Mouse (Mus musculus) frontal cortex, postnatal 14 days (tissue): ENCODE results near the gene Zic4.

Experiments used
- DNase-seq, 2 experiments: peaks; one replicate each; pipeline ENCODE4 v3.0.0; 2022; ENCODE audit warnings: low spot score in 2 of 2

Gene Zic4

DNA sequence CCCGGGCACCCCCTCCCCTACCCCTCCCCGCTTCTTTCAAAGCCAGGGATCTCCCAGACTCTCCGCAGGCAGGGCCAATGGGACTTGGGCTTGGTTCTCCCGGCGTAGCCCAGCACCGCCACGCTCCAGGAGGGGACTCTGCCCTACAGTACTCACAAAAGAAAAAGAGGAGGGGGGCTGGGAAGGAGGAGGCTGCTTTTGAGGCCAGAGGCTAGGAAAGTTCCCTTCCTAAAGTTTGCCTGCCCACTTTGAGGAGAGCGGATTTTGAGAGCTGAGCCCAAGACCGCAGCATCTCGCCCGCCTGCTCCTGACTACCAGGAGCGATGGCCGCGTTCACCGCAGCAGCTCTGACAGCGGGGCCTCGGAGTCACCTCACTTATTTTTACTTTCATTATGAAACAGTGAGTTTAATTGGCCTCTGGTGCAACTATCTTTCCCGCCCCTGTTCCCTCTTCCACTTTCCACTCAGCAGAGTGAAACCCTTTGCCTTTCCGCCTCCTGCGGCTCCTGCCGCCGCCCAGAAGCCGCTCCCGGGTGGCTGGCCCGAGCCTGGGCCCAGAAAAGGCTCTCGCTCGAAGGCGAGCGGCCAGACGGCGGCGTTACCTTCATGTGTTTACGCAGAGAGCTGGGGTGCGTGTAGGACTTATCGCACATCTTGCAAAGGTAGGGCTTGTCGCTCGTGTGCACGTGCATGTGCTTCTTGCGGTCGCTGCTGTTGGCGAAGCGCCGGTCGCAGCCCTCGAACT is at the start of gene Zic4:
TSS of gene Zic4 (plus strand) at position 558 of the 746 bp plus-strand sequence.
- no peak for DNase-seq

DNA sequence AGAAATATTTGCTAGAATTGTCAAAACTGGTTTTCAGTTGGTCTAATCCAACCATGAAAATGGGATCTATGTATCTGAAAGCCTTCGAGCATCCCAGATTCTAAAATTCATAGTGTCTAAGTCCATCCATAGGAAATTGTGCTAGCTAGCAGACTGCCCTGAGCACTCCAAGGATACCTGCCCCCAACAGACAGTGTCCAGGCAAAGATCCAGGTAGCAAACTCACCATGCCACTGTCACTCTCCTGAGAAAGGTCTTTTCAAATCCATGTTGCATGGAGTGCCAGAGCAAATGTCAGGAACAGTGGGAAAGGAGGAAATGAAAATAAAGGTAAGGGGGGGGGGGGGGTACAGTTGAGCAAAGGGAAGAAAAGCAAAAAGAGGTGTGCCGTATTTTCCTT is 14.6 kb upstream of the Zic4 start:
- DNase-seq, result no peak

DNA sequence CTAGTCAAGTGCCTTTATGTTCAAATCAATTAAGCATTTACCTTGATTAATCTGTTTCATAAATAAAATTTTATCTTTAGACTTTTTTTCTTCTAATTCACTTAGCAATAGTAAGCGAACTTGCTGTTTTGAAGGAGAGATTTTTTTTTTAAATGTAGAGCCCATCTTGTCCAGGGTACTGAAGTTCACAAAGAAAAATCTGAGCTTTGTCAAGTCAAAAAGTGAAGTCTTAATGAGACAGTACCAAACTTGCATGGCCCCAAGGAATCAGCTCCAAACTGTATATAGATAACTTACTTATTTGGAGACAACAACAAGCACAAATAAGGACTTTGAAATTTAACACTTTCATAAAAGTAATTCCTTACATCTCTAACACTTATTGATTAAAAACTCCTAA is 13.5 kb upstream of the Zic4 start:
- DNase-seq, result no peak

DNA sequence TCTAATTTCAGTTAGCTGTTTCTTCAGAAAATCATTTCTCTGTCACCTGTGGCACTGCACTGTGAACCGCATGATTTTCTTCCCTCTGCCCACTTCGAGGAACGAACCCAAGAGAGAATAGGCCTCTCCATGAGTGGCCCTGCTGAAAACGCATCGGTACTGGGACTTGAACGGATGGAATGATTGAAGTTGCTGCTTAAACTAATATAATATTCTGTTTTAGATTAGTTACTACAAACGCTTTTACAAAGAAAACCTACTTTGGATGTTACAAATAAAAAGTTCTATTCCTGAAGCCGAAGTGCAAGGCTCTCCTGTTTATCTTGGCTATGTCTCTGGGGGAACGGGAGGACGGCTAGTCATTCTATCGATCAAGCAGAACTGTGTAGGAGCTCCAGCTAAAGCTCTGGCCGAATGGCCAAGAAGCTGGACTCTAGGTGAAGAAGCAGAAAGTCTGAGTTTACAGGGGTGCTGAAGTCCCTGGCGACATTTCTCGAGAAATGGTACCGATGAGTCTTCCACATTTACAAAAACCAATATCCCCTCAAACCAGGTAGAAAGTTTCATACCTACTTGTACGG is 11.9 kb upstream of the Zic4 start:
- DNase-seq, result no peak

DNA sequence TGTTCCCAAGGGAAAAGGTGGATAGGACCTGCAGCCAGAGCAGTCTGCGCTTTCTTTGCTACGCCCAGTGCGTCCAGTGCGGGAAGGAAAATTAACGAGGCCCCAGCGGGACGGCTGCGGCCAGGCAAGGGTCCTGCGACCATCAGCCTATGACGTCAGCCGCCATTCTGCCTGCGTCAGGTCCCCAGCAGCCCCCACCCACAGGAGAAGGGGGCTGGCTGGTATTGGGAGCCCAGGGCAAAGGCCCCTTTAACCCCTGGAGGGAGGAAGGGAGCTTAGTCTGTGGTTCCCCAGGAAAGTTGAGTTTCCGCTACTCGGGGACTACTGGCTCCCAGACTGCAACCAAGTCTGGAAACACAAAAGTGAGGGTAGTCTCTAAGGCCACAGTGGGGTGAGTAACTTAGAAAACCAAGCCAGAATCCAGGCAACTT is 11.3 kb upstream of the Zic4 start:
- no peak for DNase-seq

DNA sequence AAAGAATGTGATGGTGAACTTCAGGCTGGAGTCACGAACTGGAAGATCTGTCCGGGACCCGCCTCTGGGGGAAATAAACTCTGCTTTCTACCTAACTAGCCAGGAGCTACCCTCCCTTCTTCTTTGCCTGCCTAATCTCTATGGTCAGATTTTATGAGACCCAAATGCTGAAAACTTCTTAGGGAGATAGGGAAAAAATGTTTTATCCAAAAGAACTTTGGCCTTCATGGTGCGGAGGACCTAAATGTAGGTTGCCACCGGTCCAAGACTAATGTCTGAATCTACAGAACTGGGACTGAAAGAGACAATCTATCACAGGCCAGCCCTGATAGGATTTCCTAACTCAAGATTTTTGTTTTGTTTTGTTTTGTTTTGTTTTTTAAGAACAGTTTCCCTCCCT is 10.9 kb upstream of the Zic4 start:
- no peak for DNase-seq

DNA sequence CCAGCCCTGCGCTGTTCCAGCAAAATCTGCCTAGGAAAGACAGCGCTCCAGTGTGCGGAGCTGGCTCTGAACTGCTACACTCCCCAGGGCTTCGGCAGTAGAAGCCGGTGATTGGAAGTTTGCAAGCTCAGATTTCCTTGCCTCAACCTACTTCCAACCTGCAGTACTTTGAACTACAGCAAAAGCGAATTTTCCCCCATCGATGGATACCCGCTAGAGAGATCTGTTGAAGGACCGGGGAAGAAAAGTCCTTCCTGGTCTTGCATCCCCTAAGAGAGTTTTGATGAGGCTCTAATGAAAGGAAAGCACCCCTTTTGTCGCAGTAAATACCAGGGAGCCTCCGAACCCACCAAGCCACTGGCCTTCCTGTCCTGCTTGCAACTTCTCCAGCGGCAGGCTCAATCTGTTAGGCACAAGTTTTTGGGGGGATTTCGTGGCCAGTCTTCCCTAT is 10.2 kb upstream of the Zic4 start:
- no peak for DNase-seq

DNA sequence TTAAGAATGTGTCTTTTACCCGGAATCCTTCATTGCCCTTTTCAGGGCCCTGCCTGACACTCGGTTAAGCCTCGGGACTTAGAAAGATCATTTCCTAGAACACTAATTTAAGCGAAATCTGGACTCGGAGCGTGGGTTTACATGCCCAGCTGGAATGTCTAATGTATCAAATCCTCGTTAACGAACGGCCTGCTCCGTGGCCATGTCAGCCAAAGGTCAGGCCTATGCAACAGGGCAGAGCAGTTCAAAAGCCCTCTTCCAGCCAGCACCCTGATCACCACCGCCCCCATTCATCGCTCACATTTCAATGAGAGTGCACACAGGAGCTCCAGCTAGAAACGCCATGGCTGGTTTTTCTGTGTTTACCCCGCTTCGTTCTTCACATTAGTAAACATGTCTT is 9.4 kb upstream of the Zic4 start:
- DNase-seq, result no peak

DNA sequence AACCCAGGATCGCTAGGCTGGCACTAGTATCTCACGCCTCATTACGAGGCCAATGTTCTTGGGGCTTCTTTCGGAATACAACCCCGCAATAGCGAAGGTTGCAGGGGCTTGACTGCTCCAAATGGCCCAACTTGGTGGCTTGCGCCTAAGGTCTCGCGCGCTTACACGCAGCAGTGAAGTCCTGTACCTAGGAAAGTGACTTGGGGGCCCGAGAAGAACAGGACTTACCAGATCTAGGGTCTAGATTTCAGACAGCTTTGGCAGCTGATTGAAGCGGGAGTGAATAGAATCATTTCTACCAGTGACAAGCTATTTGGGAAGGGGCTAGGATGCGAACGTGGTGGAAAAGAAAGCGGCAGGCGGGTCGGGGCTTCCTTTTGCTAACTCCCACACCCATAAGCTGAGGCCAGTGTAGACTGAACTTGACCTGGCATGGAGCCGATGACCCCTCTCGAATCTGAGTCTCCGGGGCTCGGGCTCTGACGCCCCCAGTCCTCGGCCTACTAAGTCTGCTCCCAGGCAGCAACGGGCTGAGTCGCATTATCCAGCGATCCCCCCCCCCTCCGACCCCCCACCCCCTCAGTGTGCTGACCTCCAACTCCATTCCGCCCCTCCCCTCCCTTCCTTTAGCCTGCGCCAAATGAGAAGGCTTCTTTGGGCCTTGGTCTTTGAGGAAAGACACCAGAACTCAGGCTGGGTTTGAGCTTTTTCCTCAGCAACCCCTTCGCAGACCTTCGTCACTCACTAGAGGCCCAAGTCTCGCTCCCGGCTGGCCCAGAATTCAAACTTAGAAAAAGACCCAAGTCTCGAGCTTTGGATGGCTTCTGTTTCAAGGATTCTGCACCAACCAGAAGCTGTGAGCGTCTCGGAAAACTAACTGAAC is 8.4 kb upstream of the Zic4 start:
- no peak for DNase-seq

DNA sequence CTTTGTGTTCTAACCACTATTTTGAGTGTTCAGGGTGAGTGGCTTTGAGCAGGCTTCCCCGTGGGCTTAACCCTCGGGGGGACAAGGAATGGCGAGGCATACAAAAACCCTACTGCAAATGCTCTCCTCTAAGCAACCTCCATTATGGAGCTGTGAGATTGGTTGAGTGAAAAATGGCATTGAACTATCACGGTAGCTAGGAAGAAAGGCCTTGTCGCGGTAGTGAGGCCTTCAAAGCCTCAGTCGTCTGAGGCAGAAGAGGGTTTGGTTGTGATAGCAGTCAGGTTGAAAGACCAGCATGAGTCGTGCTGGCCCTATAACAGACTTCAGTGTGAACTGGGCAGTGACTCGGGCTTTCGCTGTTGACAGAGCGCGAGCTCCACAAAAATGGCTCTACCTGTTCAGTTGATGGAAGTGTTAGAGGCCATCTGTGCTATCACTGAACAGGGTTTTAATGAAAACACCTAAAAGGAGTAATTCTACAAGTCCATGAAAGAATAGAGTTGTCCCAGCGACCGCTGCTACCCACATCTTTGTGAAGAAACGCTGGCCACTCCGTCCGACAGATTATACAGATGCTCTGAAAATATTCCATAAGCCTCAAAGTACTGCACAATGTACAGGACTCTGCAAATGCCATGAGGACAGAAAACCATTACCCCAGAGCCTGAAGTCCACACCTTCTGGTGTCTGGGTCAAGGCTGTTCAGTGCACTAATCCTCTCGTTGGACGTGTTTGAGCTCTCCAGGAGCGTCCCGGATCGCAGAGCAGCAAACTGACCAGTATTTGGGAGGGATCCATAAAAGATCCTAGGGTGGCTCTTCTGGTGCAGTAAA is 7.6 kb upstream of the Zic4 start:
- DNase-seq, result no peak

DNA sequence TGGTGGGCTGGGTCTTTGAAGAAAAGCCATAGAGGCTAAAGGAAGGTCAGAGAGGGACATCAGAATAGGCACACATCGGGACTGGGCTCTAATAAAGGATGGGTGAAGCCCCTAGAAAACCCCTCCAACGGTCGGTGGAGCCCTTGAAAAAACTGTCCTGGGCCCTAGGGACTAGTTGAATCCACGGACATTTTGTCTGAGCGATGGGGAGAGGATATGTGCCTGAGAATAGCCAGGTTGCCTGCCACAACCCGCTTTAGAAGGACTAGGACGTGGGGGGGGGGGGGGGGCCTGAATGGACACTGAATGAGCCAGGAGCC is 7.0 kb upstream of the Zic4 start:
- no peak for DNase-seq

DNA sequence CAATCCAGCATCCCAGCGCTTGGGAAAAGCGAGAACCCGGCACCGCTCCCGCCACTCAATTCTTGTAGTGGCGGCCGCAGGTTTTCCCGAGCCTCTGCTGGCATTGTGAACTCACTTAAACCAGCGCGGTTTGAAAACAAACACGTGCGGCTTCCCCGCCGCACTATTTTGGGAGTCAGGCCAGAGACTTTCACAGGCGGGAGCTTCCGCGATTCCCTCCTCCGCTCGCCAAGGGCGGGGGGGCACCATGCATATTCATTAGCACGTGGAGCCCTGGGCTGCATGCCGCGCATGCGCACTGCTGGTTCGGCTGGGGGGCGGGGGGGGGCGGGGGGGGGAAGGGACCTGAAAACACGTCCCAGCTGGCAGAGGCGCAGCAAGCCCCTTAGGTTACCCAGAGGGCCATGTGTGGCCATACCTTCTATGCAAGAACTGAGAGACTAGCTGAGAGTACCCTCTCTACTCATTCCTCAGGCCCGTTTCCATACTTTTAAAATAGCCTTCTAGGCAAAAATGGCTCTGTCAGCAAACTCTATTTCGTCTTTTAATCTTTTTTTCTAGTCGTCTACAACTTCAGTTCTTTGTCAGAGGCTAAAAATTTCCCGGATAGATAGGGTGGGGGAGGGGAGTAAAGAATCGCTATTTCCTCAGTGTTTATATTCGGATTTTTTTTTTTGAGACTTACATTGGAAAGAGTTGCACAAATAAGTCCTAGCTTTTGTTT is 6.4 kb upstream of the Zic4 start:
- DNase-seq, result no peak

DNA sequence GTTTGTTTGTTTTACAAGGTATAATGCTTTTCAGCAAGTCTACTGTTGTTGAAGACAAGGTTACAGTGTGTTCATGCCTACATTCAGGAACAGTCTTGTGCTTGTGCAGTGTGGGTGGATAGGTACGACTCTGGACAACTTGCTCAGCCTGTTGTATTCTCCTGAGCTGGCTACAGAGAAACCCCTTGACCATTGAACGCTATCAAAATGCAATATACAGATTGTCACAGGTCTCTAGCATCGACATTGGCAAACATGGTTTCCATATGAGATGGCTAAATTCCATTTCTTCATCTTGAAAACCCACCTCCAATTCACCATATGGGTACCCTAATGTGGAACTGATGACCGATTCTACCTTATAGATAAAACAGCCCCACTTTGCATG is 5.9 kb upstream of the Zic4 start:
- DNase-seq, result no peak

DNA sequence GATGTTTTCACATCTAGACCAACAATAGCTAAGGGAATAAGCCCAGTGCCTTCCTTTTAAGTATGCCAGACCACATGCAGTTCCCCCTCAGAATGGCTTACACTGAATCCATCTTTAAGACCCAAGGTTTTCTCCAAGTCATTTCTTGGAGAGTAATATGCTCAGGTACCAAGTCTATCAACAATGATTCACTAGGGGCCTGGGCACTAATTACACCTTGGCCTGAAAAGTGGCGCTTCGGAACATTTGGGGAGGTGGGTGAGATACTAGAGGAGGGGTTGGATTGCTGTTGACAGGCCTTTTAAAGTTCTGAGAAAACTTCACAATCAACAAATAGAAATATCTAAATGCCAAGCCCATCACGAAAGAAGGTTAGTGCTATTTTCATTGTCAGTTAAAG is 4.9 kb upstream of the Zic4 start:
- DNase-seq, result no peak

DNA sequence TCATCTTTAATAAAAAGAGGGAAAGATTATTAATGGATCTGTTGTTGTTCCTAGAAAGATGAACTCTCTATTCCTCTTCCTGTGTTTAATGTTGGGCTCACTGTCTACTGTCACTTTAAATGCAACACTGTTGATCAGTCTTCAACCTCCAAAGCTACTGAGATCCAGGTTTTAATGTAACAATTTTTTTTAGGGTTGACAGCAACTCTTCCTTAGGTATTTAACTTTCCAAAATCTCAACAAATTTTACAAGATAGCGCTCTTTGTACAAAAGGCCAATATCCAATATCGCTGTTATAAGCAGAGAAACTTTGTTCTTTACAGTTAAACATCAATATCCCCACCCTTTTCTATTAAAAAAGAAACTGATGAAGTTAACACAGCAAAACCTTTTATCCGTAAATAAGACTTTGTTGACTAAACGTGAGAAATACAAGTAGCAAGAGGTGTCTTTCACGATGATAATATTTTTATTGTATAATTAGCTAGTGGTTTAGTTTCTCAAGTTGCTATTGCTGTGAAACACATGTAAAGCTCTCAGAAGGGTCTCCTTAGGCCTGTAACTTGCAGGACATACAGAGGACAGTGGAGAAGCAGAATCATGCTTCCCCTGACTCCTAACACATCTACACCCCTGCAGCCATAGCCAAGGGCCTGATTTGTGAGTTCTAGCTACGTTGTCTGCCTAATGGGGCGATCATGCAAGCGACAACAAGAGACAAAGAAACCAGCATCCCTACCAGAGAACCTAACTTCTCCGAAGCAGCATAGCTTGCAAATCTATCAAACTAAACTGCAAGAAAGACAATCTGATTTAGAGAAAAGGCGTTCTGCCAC is 3.1 kb upstream of the Zic4 start:
- no peak for DNase-seq

DNA sequence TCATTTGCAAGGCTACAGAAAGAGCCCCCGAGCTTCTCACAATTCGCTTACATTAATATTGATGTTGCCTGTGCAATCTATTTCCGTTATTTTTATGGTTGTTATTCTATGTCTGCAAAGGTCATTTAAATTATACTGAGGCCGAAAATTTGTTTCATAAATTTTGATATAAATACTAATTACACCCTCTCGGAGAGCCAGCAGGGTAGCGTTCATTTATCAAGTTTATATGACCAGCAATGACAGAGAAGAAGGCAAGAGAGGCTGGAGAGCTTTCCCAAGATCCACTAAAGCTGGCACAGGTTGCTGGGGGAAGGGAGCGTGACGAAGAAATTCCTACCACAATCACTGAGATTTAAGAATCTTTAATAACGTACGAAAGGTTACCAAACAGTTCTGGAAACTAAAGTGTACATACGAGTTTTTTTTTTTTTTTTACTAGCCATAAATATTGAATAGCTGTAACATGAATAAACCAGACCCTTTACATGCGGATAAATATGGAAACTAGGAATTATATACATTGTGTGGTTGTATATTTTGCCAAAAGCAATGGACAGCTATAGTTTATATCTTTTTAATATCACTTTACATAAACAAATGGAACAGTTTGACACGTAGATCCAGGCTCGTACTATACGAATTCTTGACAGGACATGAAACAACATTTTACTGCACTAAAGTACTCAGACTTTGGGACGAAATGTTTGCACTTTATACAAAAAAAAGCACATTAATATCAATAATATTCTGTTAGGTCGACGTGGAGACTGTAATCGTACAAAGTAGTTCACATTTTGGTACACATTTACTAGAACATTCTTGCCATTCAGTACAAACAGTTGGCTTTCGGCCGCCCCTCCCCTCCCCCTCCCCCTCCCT is 1.8 kb upstream of the Zic4 start:
- no peak for DNase-seq

DNA sequence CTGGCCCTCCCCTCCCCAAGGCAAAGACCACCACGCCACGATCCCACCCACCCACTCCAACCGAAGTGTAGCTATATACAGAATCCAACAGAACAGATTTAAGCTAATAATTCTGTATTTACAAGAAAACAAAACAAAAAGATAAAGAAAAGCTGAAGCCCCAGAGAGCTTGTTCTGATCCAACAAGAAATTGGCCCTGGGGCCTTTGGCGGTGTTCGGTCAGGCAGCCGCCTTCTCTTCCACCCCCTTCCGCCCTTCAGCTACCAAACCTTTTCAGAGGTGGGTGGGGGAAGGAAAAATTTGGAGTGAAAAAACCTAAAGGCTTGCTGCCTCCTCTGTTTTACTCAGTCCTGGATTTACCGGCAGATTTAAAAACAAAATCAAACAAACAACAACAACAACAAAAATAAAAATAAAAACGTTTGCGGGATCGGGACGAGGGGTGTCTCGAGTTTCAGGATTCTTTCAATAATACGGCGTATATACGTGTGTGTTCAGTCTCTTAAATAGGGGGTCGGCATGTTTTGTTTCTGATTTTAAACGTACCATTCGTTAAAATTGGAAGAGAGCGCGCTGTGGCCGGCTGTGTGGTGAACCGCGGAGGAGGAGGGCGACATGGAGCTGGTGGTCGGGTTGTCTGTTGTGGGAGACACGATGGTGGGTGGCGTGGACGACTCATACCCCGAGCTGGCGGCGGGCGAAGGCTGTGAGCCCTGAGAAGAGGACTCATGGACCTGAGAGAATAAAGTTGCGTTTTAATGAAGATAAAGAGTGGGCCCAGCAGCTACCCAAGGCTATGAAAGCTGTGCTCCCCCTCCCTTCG is 969 bp upstream of the Zic4 start:
- DNase-seq, result no peak

DNA sequence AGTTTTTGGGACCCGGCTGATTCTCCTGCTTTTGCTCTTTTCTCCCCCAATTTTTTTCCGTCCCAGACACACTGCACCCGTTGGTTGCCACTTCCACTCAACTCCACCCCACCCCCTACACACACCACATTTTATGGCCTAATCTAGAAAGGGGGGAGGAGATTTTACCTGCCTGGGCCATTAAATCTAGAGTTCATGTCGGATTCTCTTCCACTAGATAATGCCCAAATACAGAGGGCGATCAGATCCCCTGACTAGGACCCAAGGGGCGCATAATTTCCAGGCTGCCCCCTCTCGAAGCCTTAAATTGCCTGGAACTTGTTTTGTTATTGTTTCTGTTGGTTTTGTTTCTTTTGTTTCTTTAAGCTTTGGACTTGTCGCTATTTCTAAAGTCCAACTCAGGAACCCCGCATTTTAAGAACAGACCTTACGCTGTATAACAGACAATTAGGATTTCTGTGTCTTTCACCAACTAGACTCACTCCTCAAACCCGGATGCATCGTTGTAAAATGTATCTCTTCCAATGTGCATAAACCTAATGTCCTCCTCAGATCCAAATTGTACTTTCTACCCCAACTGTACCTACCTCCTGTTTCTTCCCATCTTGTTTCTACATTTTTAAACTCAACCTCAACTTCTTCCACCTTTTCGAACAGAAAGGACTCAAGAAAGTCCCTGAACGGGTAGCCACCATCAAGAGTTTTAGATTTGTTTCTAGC is 958 bp downstream of the Zic4 start:
- DNase-seq, result no peak
